Mouse (Mus musculus) embryonic facial prominence, embryonic 12.5 days (tissue): ENCODE results near the gene Cdc37l1. TPM values are rescaled to one million over a fixed set of nuclear protein-coding genes. Genes with fewer than 3 reads are reported as not detected.

Experiments
- ATAC-seq: fragments of 200-750 bp; cut with Nextera tagmentation; 2 replicates; pipeline ENCODE4 v1.8.0; 2017; ENCODE audit not compliant: insufficient number of reproducible peaks, insufficient read depth, low FRiP score, low TSS enrichment
- H3K27ac ChIP-seq: fragments of 300-500 bp; sonication (generic); 2 replicates; pipeline ENCODE4 v1.5.1; 2016; ENCODE audit warnings: mild to moderate bottlenecking
- H3K27me3 ChIP-seq: fragments of 300-500 bp; sonication (generic); 2 replicates; pipeline ENCODE4 v1.6.1; 2016; ENCODE audit warnings: mild to moderate bottlenecking, moderate library complexity
- H3K36me3 ChIP-seq: fragments of 300-500 bp; sonication (generic); 2 replicates; pipeline ENCODE4 v1.6.1; 2016; ENCODE audit warnings: mild to moderate bottlenecking
- H3K4me1 ChIP-seq: fragments of 300-500 bp; sonication (generic); 2 replicates; pipeline ENCODE4 v1.6.1; 2016
- H3K4me2 ChIP-seq: fragments of 300-500 bp; sonication (generic); replicated peaks from 2 replicates; pipeline ENCODE4 v1.6.1; 2016; ENCODE audit warnings: mild to moderate bottlenecking, moderate library complexity
- H3K4me3 ChIP-seq: fragments of 300-500 bp; sonication (generic); 2 replicates; pipeline ENCODE4 v1.5.1; 2016; ENCODE audit warnings: mild to moderate bottlenecking
- H3K9ac ChIP-seq: fragments of 300-500 bp; sonication (generic); 2 replicates; pipeline ENCODE4 v1.6.1; 2016; ENCODE audit warnings: mild to moderate bottlenecking, moderate library complexity
- H3K9me3 ChIP-seq: fragments of 300-500 bp; sonication (generic); 2 replicates; pipeline ENCODE4 v1.6.1; 2016; ENCODE audit warnings: mild to moderate bottlenecking, moderate library complexity
- WGBS: fragments of 180-500 bp; shearing (Covaris S2); methylation state at CpG from one replicate; pipeline ENCODE4 v1.1.7; 2016; 5-methylcytosine and 5-hydroxymethylcytosine counted together
- polyA plus RNA-seq: library from polyadenylated mRNA; unstranded; fragments of >200 nt; fragmentation: Nextera tagmentation; extraction: Ambion mirVana; gene quantifications from 2 replicates; pipeline ENCODE4 v1.2.1, GENCODE M21; 2016

Gene Cdc37l1
- polyA plus RNA-seq, 1 experiment from 2014 or later: 48.3 TPM

GRCm38 (mm10) chr19:29066981-29067471, 76.9 kb downstream of the Cdc37l1 start:
- Histone ChIP-seq H3K9ac (no peak overlapping the region), H3K4me2 (0 out of 2 replicates have a peak overlapping the region, but pooled peaks have one; percentile 4), H3K4me3 (no peak overlapping the region), H3K4me1 (0 out of 2 replicates have a peak, but pooled peaks cover 3% of the 10 kb centered on the region), H3K9me3 (no peaks in the 10 kb centered on the region), H3K27me3 (no peaks in the 10 kb centered on the region), H3K36me3 (no peaks in the 10 kb centered on the region), H3K27ac (no peak overlapping the region)
- no peak for ATAC-seq
- 11% methylated on average over 11 of the region's 11 CpGs for WGBS

- ATAC-seq: no peak
- Histone ChIP-seq H3K9ac (no peak overlapping the region), H3K4me1 (0 out of 2 replicates have a peak, but pooled peaks cover 3% of the 10 kb centered on the region), H3K4me2 (no peak overlapping the region), H3K27me3 (no peaks in the 10 kb centered on the region), H3K27ac (no peak overlapping the region), H3K9me3 (no peaks in the 10 kb centered on the region), H3K4me3 (no peak overlapping the region), H3K36me3 (no peaks in the 10 kb centered on the region)
- 77% methylated on average over 5 of the region's 5 CpGs for WGBS
Measured at GRCm38 (mm10) chr19:29069195-29069594, 79.0 kb downstream of the Cdc37l1 start.

GRCm38 (mm10) chr19:29074802-29075201, 84.7 kb downstream of the Cdc37l1 start:
- Histone ChIP-seq H3K4me2 (no peak overlapping the region), H3K9me3 (no peaks in the 10 kb centered on the region), H3K4me3 (no peak overlapping the region), H3K36me3 (no peaks in the 10 kb centered on the region), H3K4me1 (no peaks in the 10 kb centered on the region), H3K27ac (no peak overlapping the region), H3K9ac (no peak overlapping the region), H3K27me3 (no peaks in the 10 kb centered on the region)
- 64% methylated on average over 6 of the region's 6 CpGs for WGBS
- ATAC-seq: no peak

Other genes with a start within 250 kb of the Cdc37l1 start
- 1.1 and 2.2 TPM in 2 replicates for gene Slc1a1, start 155.3 kb upstream of the Cdc37l1 start, polyA plus RNA-seq
- 7.0 and 7.7 TPM in 2 replicates for gene Plpp6, start 26.4 kb upstream of the Cdc37l1 start, polyA plus RNA-seq
- 0.26 and 0.76 TPM in 2 replicates for gene 4430402I18Rik, start 22.6 kb upstream of the Cdc37l1 start, polyA plus RNA-seq
- gene Ak3, start 57.6 kb downstream of the Cdc37l1 start, polyA plus RNA-seq: 73.4 and 74.8 TPM in 2 replicates
- 62.9 TPM in 2 replicates for gene Rcl1, start 111.0 kb downstream of the Cdc37l1 start, polyA plus RNA-seq